Mouse (Mus musculus): ENCODE results near the gene Ifnlr1. TPM values are rescaled to one million over a fixed set of nuclear protein-coding genes. Genes with fewer than 3 reads are reported as not detected.
A peak's percentile ranks its signal among the peaks of the same experiment; 100 is the strongest.
"Not testable (repeated sequence)": the region's sequence is repeated elsewhere in the genome, so short reads cannot be mapped to it uniquely, and the experiment has no call there.

The Ifnlr1 gene
- 0.23 and 0.24 TPM in 2 replicates for polyA plus RNA-seq (2015; fragmentation: Nextera tagmentation; extraction: Ambion mirVana)

DNA sequence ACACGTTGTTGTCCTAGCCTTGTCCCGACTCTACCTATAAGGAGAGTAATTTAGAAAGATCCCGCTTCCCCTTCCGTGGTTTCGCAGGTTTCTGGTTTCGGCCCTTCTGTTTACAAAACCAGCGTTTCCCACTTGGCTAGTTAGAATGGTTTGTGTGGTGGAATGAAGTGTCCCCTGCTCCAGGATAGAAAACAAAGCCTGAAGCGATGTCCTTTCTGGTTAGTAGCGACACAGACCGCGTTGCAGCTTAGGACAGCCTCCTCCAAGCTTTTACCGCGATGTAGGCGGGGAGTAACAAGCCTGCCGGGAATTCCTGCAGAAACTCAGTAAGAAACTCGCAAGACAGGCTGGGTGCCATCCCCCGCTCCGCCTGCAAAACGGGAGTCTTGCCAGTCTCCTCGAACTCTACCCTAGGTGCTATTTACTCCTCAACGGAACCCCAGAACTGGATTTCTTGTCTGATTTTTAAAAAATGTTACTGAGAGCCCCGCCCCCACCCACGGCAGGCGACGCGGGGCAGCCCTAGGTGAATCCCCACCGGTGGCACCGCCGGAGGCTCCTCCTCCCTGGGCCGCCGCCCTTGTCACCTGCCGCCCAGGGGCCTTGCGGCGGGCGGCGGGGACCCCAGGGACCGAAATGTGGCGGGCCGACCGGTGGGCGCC lies at the start of gene Ifnlr1:
Gene Ifnlr1, plus strand, starts transcription at position 382 of the 662 bp plus-strand sequence.
- WGBS, result under 1% methylated on average over 40 of the region's 41 CpGs

DNA sequence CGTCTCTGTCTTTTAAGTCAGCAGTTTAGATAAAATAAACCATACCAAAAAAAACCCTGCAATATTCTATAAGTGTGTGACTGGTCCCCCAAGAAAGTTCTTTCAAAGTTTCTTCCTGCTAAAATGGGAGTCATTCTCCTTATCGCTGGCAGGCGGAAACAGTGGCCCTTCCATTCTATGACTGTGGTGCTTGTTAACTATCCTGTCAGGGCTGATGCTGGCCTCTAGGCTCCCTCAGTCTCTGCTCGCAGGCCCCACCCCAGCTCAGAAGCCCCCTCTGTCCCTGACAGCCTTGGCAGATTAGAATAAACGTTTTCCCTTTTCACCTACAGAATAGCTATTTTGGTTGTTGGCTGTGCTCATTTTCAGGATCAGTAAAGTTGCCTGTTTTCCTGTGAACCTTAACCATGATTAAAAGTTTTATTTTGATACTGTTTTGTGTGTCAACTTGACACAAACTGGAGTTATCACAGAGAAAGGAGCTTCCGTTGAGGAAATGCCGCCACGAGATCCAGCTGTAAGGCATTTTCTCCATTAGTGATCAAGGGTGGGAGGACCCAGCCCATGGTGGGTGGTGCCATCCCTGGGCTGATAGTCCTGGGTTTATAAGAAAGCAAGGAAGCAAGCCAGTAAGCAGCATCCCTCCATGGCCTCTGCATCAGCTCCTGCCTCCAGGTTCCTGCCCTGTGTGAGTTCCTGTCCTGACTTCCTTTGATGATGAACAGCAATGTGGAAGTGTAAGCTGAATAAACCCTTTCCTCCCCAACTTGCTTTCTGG lies 44.6 kb upstream of the Ifnlr1 start:
- 79% methylated on average over 8 of the region's 8 CpGs for WGBS

More for the DNA sequence above, at the start of gene Ifnlr1:
- H3K4me1 ChIP-seq, result peaks cover 14% of the 10 kb centered on the region
- peak within 1 kb of the TSS; percentile 46 for H3K4me3 ChIP-seq
- no peak within 1 kb of the TSS for H3K27ac ChIP-seq (replicated peaks)
- H3K9ac ChIP-seq (replicated peaks), result peak within 1 kb of the TSS; percentile 44
- peak within 1 kb of the TSS; percentile 90 for H3K4me2 ChIP-seq (replicated peaks)
- no peak for ATAC-seq (replicated peaks)
- H3K9me3 ChIP-seq, result no peaks in the 10 kb centered on the region
- no peaks in the 10 kb centered on the region for H3K36me3 ChIP-seq
- H3K27me3 ChIP-seq, result peaks cover 44% of the 10 kb centered on the region

DNA sequence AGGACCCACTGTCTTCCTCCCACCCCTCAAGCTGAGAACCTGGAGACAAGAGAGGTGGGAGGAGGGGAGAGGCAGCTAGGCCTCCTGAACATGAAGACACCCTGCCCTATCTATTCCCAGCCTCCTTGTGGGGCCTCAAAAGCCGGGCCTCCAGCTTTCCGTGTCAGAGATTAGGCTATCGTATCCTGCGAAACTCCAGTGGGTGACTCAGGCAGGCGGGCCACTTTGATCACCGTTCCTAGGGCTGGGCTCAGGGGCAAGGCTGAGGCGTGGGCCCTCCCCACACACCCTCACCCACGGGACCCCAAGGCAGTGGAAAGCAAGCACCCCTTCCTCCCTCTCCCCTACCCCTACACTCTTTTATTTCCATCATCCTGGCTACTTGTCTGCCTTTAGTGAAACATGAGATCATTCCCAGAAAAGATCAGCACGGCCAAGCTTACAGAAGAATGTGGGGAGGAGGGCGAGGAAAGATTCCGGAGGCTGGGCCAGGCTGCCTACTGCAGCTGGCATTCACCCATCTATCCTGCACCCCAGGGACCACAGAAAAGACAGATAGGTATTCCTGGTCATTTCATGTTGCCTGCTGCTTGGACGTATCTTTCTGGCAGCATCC lies 41.0 kb upstream of the Ifnlr1 start:
- Histone ChIP-seq H3K36me3 (no peaks in the 10 kb centered on the region), H3K9ac (replicated peaks) (no peak overlapping the region), H3K4me2 (replicated peaks) (no peak overlapping the region), H3K27me3 (no peaks in the 10 kb centered on the region), H3K27ac (replicated peaks) (no peak overlapping the region), H3K4me3 (no peak overlapping the region), H3K4me1 (no peaks in the 10 kb centered on the region), H3K9me3 (no peaks in the 10 kb centered on the region)
- no peak for ATAC-seq (replicated peaks)
- WGBS, result 75% methylated on average over 12 of the region's 12 CpGs

More for the DNA sequence above, 44.6 kb upstream of the Ifnlr1 start:
- not testable (repeated sequence) for H3K4me3 ChIP-seq; H3K27ac ChIP-seq (replicated peaks); ATAC-seq (replicated peaks); H3K36me3 ChIP-seq; H3K27me3 ChIP-seq; H3K4me2 ChIP-seq (replicated peaks); H3K4me1 ChIP-seq; H3K9me3 ChIP-seq; H3K9ac ChIP-seq (replicated peaks)

DNA sequence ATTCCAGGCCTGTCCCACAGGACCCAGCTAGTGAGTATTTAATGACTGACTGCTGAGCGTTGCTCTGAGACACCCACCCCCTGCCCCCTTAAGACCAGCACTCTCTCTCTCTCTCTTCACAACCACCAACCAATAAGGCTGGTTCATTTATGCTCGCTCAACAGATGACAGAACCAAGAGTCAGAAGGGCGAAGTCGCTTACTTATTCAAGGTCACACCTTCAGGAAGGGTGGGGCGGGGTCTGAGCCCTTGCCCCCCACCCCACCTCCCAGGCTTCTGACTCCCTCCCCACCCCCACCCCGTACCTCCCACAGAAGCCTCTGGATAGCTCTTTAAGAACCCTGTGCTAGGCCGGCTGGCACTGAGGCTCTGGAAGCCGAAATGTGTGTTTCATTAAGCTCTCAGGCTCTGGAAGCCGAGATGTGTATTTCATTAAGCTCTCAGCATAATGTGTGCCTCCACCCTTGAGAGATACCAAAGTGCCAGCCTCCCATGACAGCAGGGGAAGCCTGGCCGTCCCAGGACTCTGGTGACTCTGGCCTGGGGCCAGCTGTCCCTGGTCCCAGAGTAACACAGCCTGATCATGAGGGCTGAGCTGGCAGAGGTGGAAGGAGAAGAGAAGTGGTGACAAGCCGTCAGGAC lies 33.0 kb upstream of the Ifnlr1 start:
- no peaks in the 10 kb centered on the region for H3K27me3 ChIP-seq
- H3K9ac ChIP-seq (replicated peaks), result no peak overlapping the region
- no peak overlapping the region for H3K4me2 ChIP-seq (replicated peaks)
- H3K4me1 ChIP-seq, result peaks cover 24% of the 10 kb centered on the region
- H3K27ac ChIP-seq (replicated peaks), result no peak overlapping the region
- H3K36me3 ChIP-seq, result no peaks in the 10 kb centered on the region
- WGBS, result 62% methylated on average over 11 of the region's 11 CpGs
- no peak for ATAC-seq (replicated peaks)
- no peak overlapping the region for H3K4me3 ChIP-seq
- no peaks in the 10 kb centered on the region for H3K9me3 ChIP-seq

DNA sequence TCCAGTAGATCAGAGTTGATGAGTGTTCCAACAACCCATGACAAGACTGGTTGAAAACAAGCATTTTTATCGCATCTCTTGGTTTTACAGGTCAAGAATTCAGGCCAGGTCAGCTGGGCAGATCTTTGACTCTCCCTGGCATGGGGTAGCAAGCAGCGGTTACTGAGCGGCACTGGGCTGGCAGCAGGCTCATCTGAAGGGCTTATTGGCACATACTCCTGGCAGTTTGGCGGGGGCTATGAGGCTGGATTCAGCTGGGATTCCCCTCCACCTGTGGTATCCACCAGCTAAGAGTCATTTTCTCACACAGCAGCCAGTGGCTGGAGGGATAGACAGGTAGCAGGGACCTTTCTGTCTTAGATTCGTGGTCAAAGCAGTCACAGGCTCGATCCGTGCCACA lies 32.1 kb upstream of the Ifnlr1 start:
- no peak overlapping the region for H3K4me2 ChIP-seq (replicated peaks)

DNA sequence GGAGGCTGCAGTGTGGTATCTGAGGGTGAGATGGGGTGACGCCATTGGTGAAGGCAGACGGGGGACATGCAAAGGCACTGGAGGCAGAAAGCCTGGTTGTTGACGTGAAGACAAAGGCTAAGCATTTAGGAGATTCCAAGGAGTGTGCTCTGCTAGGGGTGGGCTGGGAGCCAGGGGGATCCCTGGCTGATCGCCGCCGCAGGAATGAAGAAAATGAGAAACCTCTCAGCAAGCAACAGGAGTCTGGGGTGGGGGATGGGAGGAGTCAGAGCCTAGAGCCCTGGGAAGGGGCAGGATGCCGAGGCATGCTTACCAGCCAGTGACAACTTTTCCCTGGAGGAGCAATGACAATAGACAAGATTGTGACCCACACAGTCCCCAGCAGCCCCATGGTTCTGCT lies 30.6 kb upstream of the Ifnlr1 start:
- H3K27me3 ChIP-seq, result no peaks in the 10 kb centered on the region
- ATAC-seq (replicated peaks), result 0 out of 2 replicates have a peak, but pooled peaks have one; percentile 16
- H3K9ac ChIP-seq (replicated peaks), result no peak overlapping the region
- H3K4me1 ChIP-seq, result peaks cover 24% of the 10 kb centered on the region
- 15% methylated on average over 7 of the region's 7 CpGs for WGBS
- H3K36me3 ChIP-seq, result no peaks in the 10 kb centered on the region
- no peaks in the 10 kb centered on the region for H3K9me3 ChIP-seq
- no peak overlapping the region for H3K4me2 ChIP-seq (replicated peaks)
- no peak overlapping the region for H3K27ac ChIP-seq (replicated peaks)
- no peak overlapping the region for H3K4me3 ChIP-seq

More for the DNA sequence above, 32.1 kb upstream of the Ifnlr1 start:
- no peak overlapping the region for H3K4me3 ChIP-seq
- WGBS, result 88% methylated on average over 7 of the region's 7 CpGs
- ATAC-seq (replicated peaks), result no peak
- H3K9ac ChIP-seq (replicated peaks), result no peak overlapping the region
- H3K9me3 ChIP-seq, result no peaks in the 10 kb centered on the region
- H3K4me1 ChIP-seq, result peaks cover 24% of the 10 kb centered on the region
- no peak overlapping the region for H3K27ac ChIP-seq (replicated peaks)
- no peaks in the 10 kb centered on the region for H3K27me3 ChIP-seq
- no peaks in the 10 kb centered on the region for H3K36me3 ChIP-seq

DNA sequence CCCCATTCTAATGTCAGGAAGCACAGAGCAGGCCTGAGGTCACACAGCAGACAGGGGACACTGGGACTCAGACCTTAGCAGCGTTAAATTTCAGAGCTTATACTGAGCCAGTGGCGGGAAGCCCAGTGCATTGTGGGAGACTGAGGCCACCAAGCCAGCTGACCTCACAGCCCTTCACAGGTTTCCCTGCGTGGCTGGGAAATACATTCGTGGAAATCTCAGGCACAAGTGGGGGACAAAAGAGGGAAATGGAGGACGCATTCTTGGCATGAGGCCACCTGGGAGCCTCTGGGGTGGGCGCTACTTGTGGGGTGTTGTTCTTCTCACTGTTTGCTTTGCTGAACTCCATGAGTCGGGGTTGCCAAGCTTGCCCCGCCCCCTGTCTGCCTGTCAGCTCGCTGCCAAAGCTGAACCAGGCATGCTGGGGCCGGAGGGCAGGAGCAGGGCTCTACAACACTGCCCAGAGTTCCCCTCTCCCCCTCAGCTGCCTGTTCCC lies 29.9 kb upstream of the Ifnlr1 start:
- no peak overlapping the region for H3K4me3 ChIP-seq
- 18% methylated on average over 10 of the region's 10 CpGs for WGBS
- H3K4me1 ChIP-seq, result peaks cover 24% of the 10 kb centered on the region
- peak; percentile 53; the same call in 1 of the 2 replicates for ATAC-seq (replicated peaks)
- H3K4me2 ChIP-seq (replicated peaks), result peak overlapping the region; percentile 25; the same call in 1 of the 2 replicates
- H3K9me3 ChIP-seq, result no peaks in the 10 kb centered on the region
- H3K27me3 ChIP-seq, result no peaks in the 10 kb centered on the region
- H3K36me3 ChIP-seq, result no peaks in the 10 kb centered on the region
- H3K9ac ChIP-seq (replicated peaks), result no peak overlapping the region
- H3K27ac ChIP-seq (replicated peaks), result no peak overlapping the region

DNA sequence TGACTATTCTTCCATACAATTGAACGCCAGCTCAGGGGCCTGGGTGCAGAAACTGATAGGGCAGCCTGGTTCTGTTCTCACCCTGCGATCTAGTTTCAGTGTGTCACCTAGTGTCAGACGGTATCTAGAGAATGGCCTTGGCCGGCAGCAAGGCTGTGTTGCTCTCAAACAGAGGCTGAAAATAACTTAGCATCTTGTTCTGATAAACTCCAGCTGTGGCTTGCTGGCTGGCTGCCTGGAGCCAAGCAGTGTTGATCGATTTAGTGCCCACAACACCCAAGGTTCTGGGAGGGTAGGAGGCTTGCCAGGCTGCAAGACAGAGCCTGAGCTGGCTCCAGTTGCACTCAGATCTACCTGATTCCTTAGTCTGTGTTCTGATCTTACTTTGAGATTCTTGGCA lies 27.6 kb upstream of the Ifnlr1 start:
- no peak overlapping the region for H3K27ac ChIP-seq (replicated peaks)
- no peaks in the 10 kb centered on the region for H3K36me3 ChIP-seq
- no peak overlapping the region for H3K4me3 ChIP-seq
- ATAC-seq (replicated peaks), result no peak
- no peak overlapping the region for H3K9ac ChIP-seq (replicated peaks)
- no peaks in the 10 kb centered on the region for H3K27me3 ChIP-seq
- peaks cover 17% of the 10 kb centered on the region for H3K4me1 ChIP-seq
- no peaks in the 10 kb centered on the region for H3K9me3 ChIP-seq
- WGBS, result 83% methylated on average over 5 of the region's 5 CpGs
- no peak overlapping the region for H3K4me2 ChIP-seq (replicated peaks)

DNA sequence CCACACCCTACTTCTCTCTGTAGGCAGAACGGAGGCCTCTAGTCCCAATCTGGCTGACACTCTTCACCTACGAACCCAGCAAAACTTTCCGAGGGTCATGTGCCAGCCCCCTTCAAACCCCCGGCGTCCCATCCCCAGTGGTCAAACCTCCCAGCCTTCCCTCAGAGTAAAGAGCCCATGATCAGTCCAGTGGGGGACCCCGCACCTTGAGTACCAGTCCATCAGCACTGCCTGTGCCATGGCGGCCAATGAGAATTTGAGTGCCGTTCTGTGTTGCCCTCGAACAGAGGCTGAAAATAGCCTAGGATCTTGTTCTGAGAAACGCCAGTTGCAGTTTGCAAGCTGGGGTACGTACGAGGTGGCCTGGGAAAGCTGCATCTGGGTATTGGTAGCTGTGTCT lies 27.2 kb upstream of the Ifnlr1 start:
- H3K36me3 ChIP-seq, result no peaks in the 10 kb centered on the region
- no peak overlapping the region for H3K4me3 ChIP-seq
- H3K27ac ChIP-seq (replicated peaks), result no peak overlapping the region
- no peak overlapping the region for H3K4me2 ChIP-seq (replicated peaks)
- no peak for ATAC-seq (replicated peaks)
- no peaks in the 10 kb centered on the region for H3K9me3 ChIP-seq
- WGBS, result 88% methylated on average over 12 of the region's 12 CpGs
- peaks cover 17% of the 10 kb centered on the region for H3K4me1 ChIP-seq
- no peaks in the 10 kb centered on the region for H3K27me3 ChIP-seq
- no peak overlapping the region for H3K9ac ChIP-seq (replicated peaks)

DNA sequence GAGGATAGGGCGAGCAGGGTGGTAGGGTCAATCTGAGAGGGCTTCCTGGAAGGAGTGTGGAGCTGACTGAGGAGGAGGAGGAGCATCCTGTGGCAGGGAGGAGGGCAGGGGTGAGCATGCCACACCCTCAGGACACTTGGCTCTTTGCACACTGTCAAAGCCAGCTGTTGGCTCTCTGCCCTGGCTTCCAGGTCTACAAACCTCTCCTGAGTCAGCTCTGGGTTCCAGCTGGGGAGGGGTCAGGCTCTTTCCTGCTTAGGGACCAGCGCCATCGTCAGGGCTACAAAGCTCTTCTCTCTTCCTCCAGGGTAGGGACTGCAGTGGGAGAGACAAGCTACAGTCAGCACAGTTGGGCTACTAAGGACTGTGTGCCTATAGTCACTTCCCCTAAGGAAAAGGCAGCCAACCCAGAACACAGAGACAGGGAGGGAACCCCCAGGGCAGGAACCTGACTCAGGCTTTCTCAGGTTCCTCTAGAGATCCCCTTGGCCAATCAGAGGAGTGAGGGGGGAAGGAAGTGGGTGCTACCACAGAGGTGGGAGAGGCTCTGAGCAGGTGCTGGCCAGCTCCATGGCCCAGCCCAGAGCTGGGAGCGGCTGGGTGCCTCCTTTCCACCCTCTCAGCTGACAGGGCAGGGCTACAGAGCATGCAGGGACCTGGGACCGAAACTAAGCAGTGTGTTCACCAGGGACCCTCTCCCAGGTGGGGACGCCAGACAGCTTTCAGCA lies 24.8 kb upstream of the Ifnlr1 start:
- Histone ChIP-seq H3K9me3 (no peaks in the 10 kb centered on the region), H3K36me3 (no peaks in the 10 kb centered on the region), H3K4me2 (replicated peaks) (no peak overlapping the region), H3K4me3 (no peak overlapping the region), H3K4me1 (peaks cover 4% of the 10 kb centered on the region), H3K27me3 (no peaks in the 10 kb centered on the region), H3K9ac (replicated peaks) (no peak overlapping the region), H3K27ac (replicated peaks) (no peak overlapping the region)
- ATAC-seq (replicated peaks), result no peak
- 66% methylated on average over 6 of the region's 6 CpGs for WGBS

DNA sequence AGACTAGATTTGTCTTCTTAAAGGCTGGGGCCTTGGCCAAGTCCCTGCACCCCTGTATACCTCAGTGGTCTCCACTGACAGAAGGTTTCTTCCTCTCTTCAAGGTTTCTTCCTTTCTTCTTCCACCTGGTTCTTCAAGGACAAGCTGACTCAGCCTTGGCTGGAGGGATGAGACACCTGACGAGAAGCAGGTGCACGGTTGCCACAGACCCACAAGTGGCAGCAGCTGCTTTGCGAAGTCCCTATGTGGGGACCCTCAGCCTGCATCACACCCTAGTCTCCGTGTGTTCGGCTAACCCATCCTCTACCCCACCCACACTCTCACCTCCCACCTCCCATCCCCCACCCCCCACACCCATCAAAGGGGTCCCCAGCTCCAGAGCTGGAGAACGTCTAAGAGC lies 24.1 kb upstream of the Ifnlr1 start:
- 83% methylated on average over 6 of the region's 6 CpGs for WGBS
- no peak overlapping the region for H3K9ac ChIP-seq (replicated peaks)
- no peak overlapping the region for H3K4me2 ChIP-seq (replicated peaks)
- no peaks in the 10 kb centered on the region for H3K36me3 ChIP-seq
- no peak overlapping the region for H3K4me3 ChIP-seq
- no peak for ATAC-seq (replicated peaks)
- no peaks in the 10 kb centered on the region for H3K9me3 ChIP-seq
- no peak overlapping the region for H3K27ac ChIP-seq (replicated peaks)
- H3K4me1 ChIP-seq, result no peaks in the 10 kb centered on the region
- no peaks in the 10 kb centered on the region for H3K27me3 ChIP-seq
